Mouse (Mus musculus) CH12.LX (cell line): ENCODE data around the gene P3h3. TPM values are rescaled to one million over a fixed set of nuclear protein-coding genes. Genes with fewer than 3 reads are reported as not detected.

Experiments
- DNase-seq: peaks from one replicate; pipeline ENCODE4 v3.0.0-alpha.2; 2013; ENCODE audit errors: extremely low read depth
- H3K27ac ChIP-seq: 2 replicates; pipeline ENCODE4 v1.5.1; 2012; ENCODE audit warnings: low read depth, mild to moderate bottlenecking, control low read depth, moderate library complexity; ENCODE audit not compliant: insufficient read depth
- H3K27me3 ChIP-seq: replicated peaks from 2 replicates; pipeline ENCODE3; 2012; ENCODE audit warnings: inconsistent platforms
- H3K36me3 ChIP-seq, 2 experiments: replicated peaks in 1 of 2; 2 replicates each; pipeline versions ENCODE3 to v1.6.1; 2012; ENCODE audit warnings: inconsistent platforms in 1 of 2, low read length in 1 of 2, mild to moderate bottlenecking in 1 of 2, mixed read lengths in 1 of 2, moderate library complexity in 1 of 2; ENCODE audit not compliant: control insufficient read depth in 1 of 2, insufficient read depth in 1 of 2
- H3K4me1 ChIP-seq, 2 experiments: 2 replicates each; pipeline ENCODE4 v1.6.1; 2012; ENCODE audit warnings: inconsistent platforms in 1 of 2, moderate library complexity in 1 of 2; ENCODE audit not compliant: insufficient read depth in 2 of 2, control insufficient read depth in 1 of 2
- H3K4me2 ChIP-seq: 2 replicates; pipeline ENCODE4 v1.6.1; 2012; ENCODE audit warnings: low read depth, mild to moderate bottlenecking, control low read depth; ENCODE audit not compliant: poor library complexity, insufficient read depth, severe bottlenecking
- H3K4me3 ChIP-seq, 3 experiments: fragments of 150-350 bp in 1 of 3; sonication (generic) in 1 of 3; replicated peaks in 1 of 3; 2 replicates each; pipeline versions ENCODE3 to v1.5.1; 2011 to 2012; ENCODE audit warnings: low read depth in 2 of 3, low read length in 2 of 3, mild to moderate bottlenecking in 2 of 3, moderate library complexity in 2 of 3, control low read depth in 1 of 3, improper control_type of control experiment in 1 of 3, inconsistent platforms in 1 of 3, mixed read lengths in 1 of 3; ENCODE audit not compliant: poor library complexity in 1 of 3
- H3K79me2 ChIP-seq: replicated peaks from 2 replicates; pipeline ENCODE4 v1.6.1; 2012; ENCODE audit warnings: mild to moderate bottlenecking, moderate library complexity; ENCODE audit not compliant: control insufficient read depth, poor library complexity, insufficient read depth, severe bottlenecking; ENCODE audit errors: extremely low read depth
- H3K9ac ChIP-seq: 2 replicates; pipeline ENCODE4 v1.6.1; 2012; ENCODE audit warnings: low read depth, mild to moderate bottlenecking, control low read depth, moderate library complexity; ENCODE audit not compliant: insufficient read depth
- H3K9me3 ChIP-seq: replicated peaks from 2 replicates; pipeline ENCODE3; 2012; ENCODE audit warnings: low read length, inconsistent platforms, mixed read lengths
- BHLHE40 ChIP-seq: IDR thresholded peaks from 2 replicates; pipeline ENCODE4 v1.6.1; 2011; ENCODE audit warnings: mild to moderate bottlenecking, low read depth, low read length, improper control_type of control experiment
- CHD2 ChIP-seq: IDR thresholded peaks from 2 replicates; pipeline ENCODE4 v1.6.1; 2011; ENCODE audit warnings: low read length, improper control_type of control experiment
- CTCF ChIP-seq, 2 experiments: IDR thresholded peaks in 1 of 2; conservative IDR thresholded peaks in 1 of 2; 2 replicates each; pipeline ENCODE4 v1.5.1; 2011 to 2012; ENCODE audit warnings: low read depth in 2 of 2, low read length in 2 of 2, improper control_type of control experiment in 1 of 2, inconsistent platforms in 1 of 2, mild to moderate bottlenecking in 1 of 2, moderate library complexity in 1 of 2
- E2F4 ChIP-seq: IDR thresholded peaks from 2 replicates; pipeline ENCODE4 v1.6.1; 2011; ENCODE audit warnings: low read depth, low read length, improper control_type of control experiment; ENCODE audit not compliant: insufficient replicate concordance
- ELF1 ChIP-seq: IDR thresholded peaks from 2 replicates; pipeline ENCODE4 v1.6.1; 2014; ENCODE audit warnings: low read depth, mild to moderate bottlenecking, inconsistent platforms, low read length, improper control_type of control experiment
- EP300 ChIP-seq: IDR thresholded peaks from 2 replicates; pipeline ENCODE4 v1.6.1; 2011; ENCODE audit warnings: low read length, improper control_type of control experiment
- HCFC1 ChIP-seq: IDR thresholded peaks from 2 replicates; pipeline ENCODE4 v1.6.1; 2012; ENCODE audit warnings: low read depth, mild to moderate bottlenecking, inconsistent platforms, low read length, improper control_type of control experiment
- IRF4 ChIP-seq: IDR thresholded peaks from 2 replicates; pipeline ENCODE4 v1.6.1; 2014; ENCODE audit warnings: low read depth, mild to moderate bottlenecking, inconsistent platforms, low read length, improper control_type of control experiment
- MAFK ChIP-seq: IDR thresholded peaks from 2 replicates; pipeline ENCODE4 v1.6.1; 2011; ENCODE audit warnings: low read length, improper control_type of control experiment; ENCODE audit not compliant: insufficient replicate concordance
- MAX ChIP-seq: IDR thresholded peaks from 2 replicates; pipeline ENCODE4 v1.6.1; 2011; ENCODE audit warnings: low read length, improper control_type of control experiment
- MAZ ChIP-seq: IDR thresholded peaks from 2 replicates; pipeline ENCODE4 v1.6.1; 2012; ENCODE audit warnings: low read depth, mild to moderate bottlenecking, inconsistent platforms, low read length, improper control_type of control experiment, moderate library complexity
- MEF2A ChIP-seq: IDR thresholded peaks from 2 replicates; pipeline ENCODE4 v1.6.1; 2014; ENCODE audit warnings: low read depth, mild to moderate bottlenecking, inconsistent platforms, low read length, improper control_type of control experiment, borderline replicate concordance
- MXI1 ChIP-seq: IDR thresholded peaks from 2 replicates; pipeline ENCODE4 v1.6.1; 2011; ENCODE audit warnings: mild to moderate bottlenecking, low read depth, low read length, improper control_type of control experiment
- MYC ChIP-seq: IDR thresholded peaks from 2 replicates; pipeline ENCODE4 v1.6.1; 2011; ENCODE audit warnings: low read depth, mild to moderate bottlenecking, improper control_type of control experiment, low read length
- POLR2A ChIP-seq: IDR thresholded peaks from 2 replicates; pipeline ENCODE4 v1.6.1; 2011; ENCODE audit warnings: low read depth, mild to moderate bottlenecking, improper control_type of control experiment, low read length
- POLR2AphosphoS2 ChIP-seq: IDR thresholded peaks from 2 replicates; pipeline ENCODE4 v1.6.1; 2011; ENCODE audit warnings: low read depth, low read length, improper control_type of control experiment
- RAD21 ChIP-seq: IDR thresholded peaks from 2 replicates; pipeline ENCODE4 v1.6.1; 2011; ENCODE audit warnings: low read depth, mild to moderate bottlenecking, low read length, improper control_type of control experiment, moderate library complexity
- RCOR1 ChIP-seq: conservative IDR thresholded peaks from 2 replicates; pipeline ENCODE4 v1.6.1; 2012; ENCODE audit warnings: low read depth, mild to moderate bottlenecking, inconsistent platforms, low read length, improper control_type of control experiment
- SIN3A ChIP-seq: IDR thresholded peaks from 2 replicates; pipeline ENCODE4 v1.6.1; 2012; ENCODE audit warnings: low read length, improper control_type of control experiment, inconsistent platforms
- SMC3 ChIP-seq: IDR thresholded peaks from 2 replicates; pipeline ENCODE4 v1.6.1; 2011; ENCODE audit warnings: low read depth, low read length, improper control_type of control experiment
- TBP ChIP-seq: conservative IDR thresholded peaks from 2 replicates; pipeline ENCODE4 v1.6.1; 2011; ENCODE audit warnings: low read depth, low read length, improper control_type of control experiment
- TCF12 ChIP-seq: IDR thresholded peaks from 2 replicates; pipeline ENCODE4 v1.6.1; 2014; ENCODE audit warnings: low read depth, mild to moderate bottlenecking, inconsistent platforms, low read length, improper control_type of control experiment
- UBTF ChIP-seq: IDR thresholded peaks from 2 replicates; pipeline ENCODE4 v1.6.1; 2012; ENCODE audit warnings: low read depth, mild to moderate bottlenecking, inconsistent platforms, low read length, improper control_type of control experiment, moderate library complexity
- USF1 ChIP-seq: IDR thresholded peaks from 2 replicates; pipeline ENCODE4 v1.6.1; 2014; ENCODE audit warnings: low read depth, mild to moderate bottlenecking, inconsistent platforms, low read length, improper control_type of control experiment
- USF2 ChIP-seq: conservative IDR thresholded peaks from 2 replicates; pipeline ENCODE4 v1.6.1; 2011; ENCODE audit warnings: low read depth, low read length, improper control_type of control experiment
- ZC3H11A ChIP-seq: IDR thresholded peaks from 2 replicates; pipeline ENCODE4 v1.6.1; 2012; ENCODE audit warnings: low read depth, mild to moderate bottlenecking, inconsistent platforms, low read length, improper control_type of control experiment
- ZMIZ1 ChIP-seq: IDR thresholded peaks from 2 replicates; pipeline ENCODE4 v1.6.1; 2012; ENCODE audit warnings: low read depth, mild to moderate bottlenecking, inconsistent platforms, low read length, improper control_type of control experiment
- ZNF384 ChIP-seq: IDR thresholded peaks from 2 replicates; pipeline ENCODE4 v1.6.1; 2012; ENCODE audit warnings: low read depth, low read length, improper control_type of control experiment, inconsistent platforms
- dilution Hi-C: fragments of 300-500 bp; cut with MboI; formaldehyde crosslinking; loops from 2 replicates; pipeline ENCODE4 v1.14.3; 2020; ENCODE audit warnings: low sequenced_read_pairs; ENCODE audit not compliant: extremely low pct_unique_long_range_greater_than_20kb, extremely low pct_ligation_motif_present
- in situ Hi-C: fragments of 300-500 bp; cut with MboI; formaldehyde crosslinking; loops from 3 replicates; pipeline ENCODE4 v1.14.3; 2019; ENCODE audit warnings: low sequenced_read_pairs, low pct_ligation_motif_present, low pct_unique_long_range_greater_than_20kb, mixed read lengths
- polyA plus RNA-seq: library from polyadenylated mRNA; unstranded; fragments of >175 nt; gene quantifications from 2 replicates; pipeline ENCODE4 v1.2.1, GENCODE M21; 2012; ENCODE audit warnings: low read depth; ENCODE audit not compliant: insufficient read length
- total RNA-seq, 2 experiments: library from RNA; depleted of rRNA; stranded (reverse); fragments of 300-350 nt in 1 of 2; fragments of >200 nt in 1 of 2; gene quantifications; 2 replicates each; pipeline ENCODE4 v1.2.3; 2012 to 2014

Gene P3h3
- total and polyA plus RNA-seq, 3 experiments, result 0.31 to 0.34 TPM; not detected in 1

DNA sequence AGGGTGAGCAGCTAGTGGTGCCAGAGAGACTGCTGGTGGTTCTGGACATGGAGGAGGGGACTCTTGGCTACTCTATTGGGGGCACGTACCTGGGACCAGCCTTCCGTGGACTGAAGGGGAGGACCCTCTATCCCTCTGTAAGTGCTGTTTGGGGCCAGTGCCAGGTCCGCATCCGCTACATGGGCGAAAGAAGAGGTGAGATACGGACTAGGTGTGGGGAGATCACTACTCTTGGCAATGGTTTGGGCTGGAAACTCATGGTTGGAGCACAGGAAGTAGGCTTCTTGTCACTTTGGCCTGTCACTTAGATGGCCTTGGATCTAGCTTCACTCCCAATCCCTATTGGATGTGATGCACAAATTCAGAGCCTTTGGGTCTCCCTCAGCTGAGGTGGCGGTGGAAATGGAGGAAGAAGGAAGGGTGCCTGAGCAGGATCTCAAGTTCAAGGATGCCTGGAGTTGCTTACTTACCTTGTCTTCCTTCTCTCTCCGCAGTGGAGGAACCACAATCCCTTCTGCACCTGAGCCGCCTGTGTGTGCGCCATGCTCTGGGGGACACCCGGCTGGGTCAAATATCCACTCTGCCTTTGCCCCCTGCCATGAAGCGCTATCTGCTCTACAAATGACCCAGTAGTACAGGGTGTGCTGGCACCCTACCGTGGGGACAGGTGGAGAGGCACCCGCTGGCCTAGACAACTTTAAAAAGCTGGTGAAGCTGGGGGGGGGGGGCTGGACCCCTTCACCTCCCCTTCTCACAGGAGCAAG, 47.6 kb downstream of the P3h3 start:
- H3K9ac ChIP-seq, result no peak overlapping the region
- no peak overlapping the region for H3K27ac ChIP-seq
- TF ChIP-seq POLR2AphosphoS2, result peak; percentile 87
- TF ChIP-seq MAX, result no peak
- no peak for TF ChIP-seq ZC3H11A
- no peak for TF ChIP-seq EP300
- TF ChIP-seq IRF4, result no peak
- TF ChIP-seq ELF1, result no peak
- TF ChIP-seq SMC3, result no peak
- TF ChIP-seq MAFK, result no peak
- no peak for TF ChIP-seq UBTF
- TF ChIP-seq RCOR1, result no peak
- TF ChIP-seq POLR2A, result peak; percentile 33; the same call in 1 of the 2 replicates
- no peak for TF ChIP-seq HCFC1
- TF ChIP-seq TBP, result no peak
- no peak for TF ChIP-seq USF2
- no peak for TF ChIP-seq E2F4
- peak; percentile 1; the same call in 1 of the 2 replicates for TF ChIP-seq ZMIZ1
- H3K4me1 ChIP-seq, result peaks cover 5 to 54% of the 10 kb centered on the region in 2 experiments
- H3K4me2 ChIP-seq, result no peak overlapping the region
- no peak overlapping the region for H3K4me3 ChIP-seq
- no peak for DNase-seq
- in situ Hi-C loops (no loop called here), dilution Hi-C loops (no loop called here)
- H3K36me3 ChIP-seq, result peaks cover 24 to 58% of the 10 kb centered on the region in 2 experiments
- no peaks in the 10 kb centered on the region for H3K9me3 ChIP-seq
- H3K27me3 ChIP-seq, result no peaks in the 10 kb centered on the region
- H3K79me2 ChIP-seq, result peaks cover 23% of the 10 kb centered on the region

- in situ Hi-C loops (no loop called here), dilution Hi-C loops (no loop called here)
- Histone ChIP-seq H3K27me3 (no peaks in the 10 kb centered on the region), H3K4me3 (peak overlapping the region in 2 of 3 experiments; percentile 30 to 66), H3K4me2 (peak overlapping the region; percentile 26), H3K79me2 (peaks cover 23% of the 10 kb centered on the region), H3K36me3 (peaks cover 23 to 52% of the 10 kb centered on the region in 2 experiments), H3K27ac (peak overlapping the region; percentile 47), H3K9ac (peak overlapping the region; percentile 62), H3K9me3 (no peaks in the 10 kb centered on the region), H3K4me1 (peaks cover 1 to 48% of the 10 kb centered on the region in 2 experiments)
- DNase-seq, result no peak
- TF ChIP-seq MEF2A (peak; percentile 41; the same call in 1 of the 2 replicates), MXI1 (no peak), MYC (peak; percentile 25; the same call in 1 of the 2 replicates), CTCF (conservative IDR thresholded peaks at IDR 0.05 in 1 of 2, IDR thresholded peaks at IDR 0.05 in 1 of 2; ENCODE audit: low read depth in 2 of 2, low read length in 2 of 2) (peak in 1 of 2 experiments; percentile 68; a peak in 2 of 4 replicates), USF1 (no peak), TCF12 (peak; percentile 33; the same call in 1 of the 2 replicates), HCFC1 (peak; percentile 28; the same call in 1 of the 2 replicates), BHLHE40 (peak; percentile 48; the same call in 1 of the 2 replicates), RAD21 (peak; percentile 32), SIN3A (peak; percentile 37; the same call in 1 of the 2 replicates), SMC3 (peak; percentile 37), ZMIZ1 (peak; percentile 56; the same call in 1 of the 2 replicates), ELF1 (no peak), MAZ (peak; percentile 66; the same call in 1 of the 2 replicates), ZNF384 (no peak), ZC3H11A (no peak), CHD2 (0 out of 2 replicates have a peak, but pooled peaks have one; percentile 9), POLR2AphosphoS2 (peak; percentile 21)
Observed at GRCm38 (mm10) chr6:124809052-124809774, 48.3 kb downstream of the P3h3 start.
